Mouse (Mus musculus): ENCODE measurements around the gene C3. TPM values are rescaled to one million over a fixed set of nuclear protein-coding genes. Genes with fewer than 3 reads are reported as not detected.
A peak's percentile ranks its signal among the peaks of the same experiment; 100 is the strongest.

C3 gene
- polyA plus RNA-seq, 1 experiment from 2014 or later, result 1.4 TPM

DNA sequence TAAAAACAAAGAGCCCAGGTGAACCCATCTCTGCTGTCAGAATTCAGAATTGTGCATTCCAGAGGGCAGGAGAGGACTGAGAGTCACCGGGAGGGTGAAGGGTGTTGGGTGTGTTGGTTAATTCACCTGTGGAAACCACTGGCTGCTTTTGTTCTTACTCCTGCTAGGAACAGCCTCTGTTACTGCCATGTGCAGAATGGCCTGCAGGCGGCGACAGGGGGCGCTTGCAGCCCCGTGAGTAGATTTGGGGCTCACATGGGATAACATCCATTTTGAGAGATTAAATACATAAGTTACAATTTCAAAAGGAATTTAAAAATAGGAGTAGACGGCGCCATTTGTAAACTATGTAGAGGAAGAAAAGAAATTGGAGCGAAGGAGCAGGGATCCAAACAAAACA is 47.6 kb downstream of the C3 start:
- H3K4me1 ChIP-seq (ENCODE audit: control insufficient read depth, insufficient read depth, low read length), result no peaks in the 10 kb centered on the region
- ATAC-seq (ENCODE audit: insufficient number of reproducible peaks, insufficient read depth, low FRiP score, low read depth), result no peak
- H3K4me3 ChIP-seq (ENCODE audit: low read depth, low read length), result no peak overlapping the region
- H3K36me3 ChIP-seq (ENCODE audit: control insufficient read depth, insufficient read depth, low read length), result no peaks in the 10 kb centered on the region
- 32% methylated on average over 8 of the region's 8 CpGs for WGBS
- H3K9ac ChIP-seq (replicated peaks; ENCODE audit: low read depth, low read length), result no peak overlapping the region
- H3K9me3 ChIP-seq (ENCODE audit: control insufficient read depth, low read depth, low read length), result no peaks in the 10 kb centered on the region
- H3K27me3 ChIP-seq (ENCODE audit: control insufficient read depth, insufficient read depth, low read length), result no peaks in the 10 kb centered on the region
- no peak overlapping the region for H3K27ac ChIP-seq (ENCODE audit: low read length)
- no peak overlapping the region for H3K4me2 ChIP-seq (replicated peaks; ENCODE audit: low read depth, low read length)

DNA sequence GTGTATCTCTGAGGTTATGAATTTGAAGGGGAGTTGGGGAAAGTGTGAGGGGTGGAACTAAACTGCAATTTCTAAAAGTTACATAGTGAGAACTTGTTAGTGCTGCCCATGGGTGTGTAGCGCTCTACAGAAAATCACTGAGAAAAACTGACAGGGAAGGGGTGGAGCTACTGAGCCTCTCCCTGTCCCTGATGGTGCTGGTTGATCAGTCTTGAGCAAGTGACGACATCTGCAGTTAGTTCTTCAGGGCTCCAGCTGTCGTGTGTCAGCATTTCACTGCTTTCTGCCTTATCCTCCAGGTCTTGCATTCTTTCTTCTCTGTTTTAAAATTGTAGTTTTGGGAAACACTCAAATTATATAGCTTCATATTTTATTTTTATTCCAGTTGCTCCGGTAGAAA is 54.6 kb downstream of the C3 start:
- H3K4me3 ChIP-seq (ENCODE audit: low read depth, low read length), result no peak overlapping the region
- ATAC-seq (ENCODE audit: insufficient number of reproducible peaks, insufficient read depth, low FRiP score, low read depth), result no peak
- no peaks in the 10 kb centered on the region for H3K27me3 ChIP-seq (ENCODE audit: control insufficient read depth, insufficient read depth, low read length)

GRCm38 (mm10) chr17:57172378-57172777 is 55.6 kb downstream of the C3 start:
- no peaks in the 10 kb centered on the region for H3K27me3 ChIP-seq (ENCODE audit: control insufficient read depth, insufficient read depth, low read length)
- H3K9ac ChIP-seq (replicated peaks; ENCODE audit: low read depth, low read length), result no peak overlapping the region
- no peaks in the 10 kb centered on the region for H3K36me3 ChIP-seq (ENCODE audit: control insufficient read depth, insufficient read depth, low read length)
- no peak for ATAC-seq (ENCODE audit: insufficient number of reproducible peaks, insufficient read depth, low FRiP score, low read depth)
- WGBS, result 55% methylated on average over 5 of the region's 5 CpGs
- H3K4me1 ChIP-seq (ENCODE audit: control insufficient read depth, insufficient read depth, low read length), result no peaks in the 10 kb centered on the region
- no peaks in the 10 kb centered on the region for H3K9me3 ChIP-seq (ENCODE audit: control insufficient read depth, low read depth, low read length)
- H3K4me2 ChIP-seq (replicated peaks; ENCODE audit: low read depth, low read length), result no peak overlapping the region
- H3K4me3 ChIP-seq (ENCODE audit: low read depth, low read length), result no peak overlapping the region
- H3K27ac ChIP-seq (ENCODE audit: low read length), result no peak overlapping the region

More for the DNA sequence above, 54.6 kb downstream of the C3 start:
- no peak overlapping the region for H3K27ac ChIP-seq (ENCODE audit: low read length)
- H3K9ac ChIP-seq (replicated peaks; ENCODE audit: low read depth, low read length), result no peak overlapping the region
- H3K4me2 ChIP-seq (replicated peaks; ENCODE audit: low read depth, low read length), result no peak overlapping the region
- no peaks in the 10 kb centered on the region for H3K9me3 ChIP-seq (ENCODE audit: control insufficient read depth, low read depth, low read length)
- no peaks in the 10 kb centered on the region for H3K4me1 ChIP-seq (ENCODE audit: control insufficient read depth, insufficient read depth, low read length)
- 50% methylated on average over 4 of the region's 4 CpGs for WGBS
- no peaks in the 10 kb centered on the region for H3K36me3 ChIP-seq (ENCODE audit: control insufficient read depth, insufficient read depth, low read length)

GRCm38 (mm10) chr17:57170616-57171260 is 57.2 kb downstream of the C3 start:
- H3K4me3 ChIP-seq (ENCODE audit: low read depth, low read length), result no peak overlapping the region
- no peak for ATAC-seq (ENCODE audit: insufficient number of reproducible peaks, insufficient read depth, low FRiP score, low read depth)
- H3K4me2 ChIP-seq (replicated peaks; ENCODE audit: low read depth, low read length), result no peak overlapping the region
- no peaks in the 10 kb centered on the region for H3K27me3 ChIP-seq (ENCODE audit: control insufficient read depth, insufficient read depth, low read length)
- H3K4me1 ChIP-seq (ENCODE audit: control insufficient read depth, insufficient read depth, low read length), result no peaks in the 10 kb centered on the region
- H3K27ac ChIP-seq (ENCODE audit: low read length), result no peak overlapping the region
- no peaks in the 10 kb centered on the region for H3K9me3 ChIP-seq (ENCODE audit: control insufficient read depth, low read depth, low read length)
- no peaks in the 10 kb centered on the region for H3K36me3 ChIP-seq (ENCODE audit: control insufficient read depth, insufficient read depth, low read length)
- no peak overlapping the region for H3K9ac ChIP-seq (replicated peaks; ENCODE audit: low read depth, low read length)
- WGBS, result 51% methylated on average over 5 of the region's 5 CpGs

DNA sequence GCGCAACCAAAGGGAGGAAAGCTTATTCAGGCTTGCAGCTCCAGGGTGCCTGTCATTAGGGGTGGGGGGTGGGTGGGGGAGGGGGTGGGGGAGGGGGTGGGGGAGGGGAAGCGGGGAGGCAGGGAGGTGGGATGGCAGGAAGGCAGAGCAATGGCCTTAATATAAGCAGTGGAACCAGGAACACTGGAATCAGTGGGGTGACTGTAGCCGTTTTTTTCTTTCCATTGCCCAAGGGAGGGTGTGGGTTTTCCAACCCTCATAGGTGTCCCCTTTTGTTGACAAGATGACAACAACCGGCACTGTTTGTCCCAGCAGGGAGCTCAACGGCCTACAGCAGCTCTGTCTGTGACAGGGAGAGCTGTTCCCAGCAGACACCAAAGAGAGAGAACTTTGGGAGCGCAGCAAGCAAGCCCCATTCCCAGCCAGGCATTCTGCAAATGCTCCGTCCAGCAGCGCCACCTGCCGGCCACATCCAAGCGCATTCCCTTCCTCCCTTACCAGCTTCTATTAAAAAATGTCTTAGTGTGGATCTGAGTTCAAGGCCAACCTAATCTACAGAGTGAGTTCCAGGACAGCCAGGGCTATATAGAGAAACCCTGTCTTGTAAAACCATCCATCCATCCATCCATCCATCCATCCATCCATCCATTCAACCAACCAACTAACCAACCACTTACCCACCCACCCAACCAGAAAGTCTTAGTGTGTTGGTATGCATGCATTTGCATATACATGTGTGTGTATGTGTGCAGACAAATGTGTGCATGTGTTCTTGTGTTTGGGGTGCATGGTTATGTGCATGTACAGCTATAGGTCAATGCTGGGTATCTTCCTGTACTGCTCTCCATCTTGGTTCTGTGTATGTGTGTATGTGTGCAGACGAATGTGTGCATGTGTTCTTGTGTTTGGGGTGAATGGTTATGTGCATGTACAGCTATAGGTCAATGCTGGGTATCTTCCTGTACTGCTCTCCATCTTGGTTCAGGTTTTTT is 60.8 kb downstream of the C3 start:
- H3K27me3 ChIP-seq (ENCODE audit: control insufficient read depth, insufficient read depth, low read length), result no peaks in the 10 kb centered on the region
- WGBS, result 12% methylated on average over 11 of the region's 11 CpGs
- H3K27ac ChIP-seq (ENCODE audit: low read length), result no peak overlapping the region
- no peaks in the 10 kb centered on the region for H3K36me3 ChIP-seq (ENCODE audit: control insufficient read depth, insufficient read depth, low read length)
- no peaks in the 10 kb centered on the region for H3K4me1 ChIP-seq (ENCODE audit: control insufficient read depth, insufficient read depth, low read length)
- no peaks in the 10 kb centered on the region for H3K9me3 ChIP-seq (ENCODE audit: control insufficient read depth, low read depth, low read length)
- H3K4me2 ChIP-seq (replicated peaks; ENCODE audit: low read depth, low read length), result 0 out of 2 replicates have a peak overlapping the region, but pooled peaks have one; percentile 12
- 0 out of 2 replicates have a peak, but pooled peaks have one; percentile 50 for ATAC-seq (ENCODE audit: insufficient number of reproducible peaks, insufficient read depth, low FRiP score, low read depth)
- no peak overlapping the region for H3K9ac ChIP-seq (replicated peaks; ENCODE audit: low read depth, low read length)
- no peak overlapping the region for H3K4me3 ChIP-seq (ENCODE audit: low read depth, low read length)

Small RNA genes within 50 kb of the gene (microRNA-seq; reads per million reads assigned to microRNA genes)
- gene Mir6978, result not detected

Other genes with a start within 250 kb of the C3 start
- gene Acer1, start 246.0 kb downstream of the C3 start, polyA plus RNA-seq (2014; fragmentation: Nextera tagmentation; extraction: Ambion mirVana), result not detected in 2 replicates
- gene Clpp, start 237.8 kb downstream of the C3 start, polyA plus RNA-seq (2014; fragmentation: Nextera tagmentation; extraction: Ambion mirVana), result 146 and 164 TPM in 2 replicates
- 41.8 and 43.7 TPM in 2 replicates for gene Alkbh7, start 230.8 kb downstream of the C3 start, polyA plus RNA-seq (2014; fragmentation: Nextera tagmentation; extraction: Ambion mirVana)
- 0.83 and 1.0 TPM in 2 replicates for gene Pspn, start 228.1 kb downstream of the C3 start, polyA plus RNA-seq (2014; fragmentation: Nextera tagmentation; extraction: Ambion mirVana)
- gene Gtf2f1, start 216.8 kb downstream of the C3 start, polyA plus RNA-seq (2014; fragmentation: Nextera tagmentation; extraction: Ambion mirVana), result 56.3 and 59.8 TPM in 2 replicates
- gene Gm17949, start 216.7 kb downstream of the C3 start, polyA plus RNA-seq (2014; fragmentation: Nextera tagmentation; extraction: Ambion mirVana), result 0.64 and 0.77 TPM in 2 replicates
- 45.8 and 46.4 TPM in 2 replicates for gene Khsrp, start 196.6 kb downstream of the C3 start, polyA plus RNA-seq (2014; fragmentation: Nextera tagmentation; extraction: Ambion mirVana)
- gene Slc25a41, start 186.5 kb downstream of the C3 start, polyA plus RNA-seq (2014; fragmentation: Nextera tagmentation; extraction: Ambion mirVana), result 0.28 TPM in 1 of 2 replicates, not detected in the other
- gene Crb3, start 169.0 kb downstream of the C3 start, polyA plus RNA-seq (2014; fragmentation: Nextera tagmentation; extraction: Ambion mirVana), result 43.8 and 44.2 TPM in 2 replicates
- gene Slc25a23, start 168.3 kb downstream of the C3 start, polyA plus RNA-seq (2014; fragmentation: Nextera tagmentation; extraction: Ambion mirVana), result 11.5 and 12.7 TPM in 2 replicates
- gene Dennd1c, start 149.6 kb downstream of the C3 start, polyA plus RNA-seq (2014; fragmentation: Nextera tagmentation; extraction: Ambion mirVana), result 5.0 and 5.3 TPM in 2 replicates
- gene Tubb4a, start 140.4 kb downstream of the C3 start, polyA plus RNA-seq (2014; fragmentation: Nextera tagmentation; extraction: Ambion mirVana), result 33.9 and 34.9 TPM in 2 replicates
- gene Tnfsf9, start 122.8 kb downstream of the C3 start, polyA plus RNA-seq (2014; fragmentation: Nextera tagmentation; extraction: Ambion mirVana), result 11.0 and 11.7 TPM in 2 replicates
- gene Cd70, start 78.4 kb downstream of the C3 start, polyA plus RNA-seq (2014; fragmentation: Nextera tagmentation; extraction: Ambion mirVana), result not detected in 2 replicates
- gene Tnfsf14, start 34.0 kb downstream of the C3 start, polyA plus RNA-seq (2014; fragmentation: Nextera tagmentation; extraction: Ambion mirVana), result 0.31 TPM in 1 of 2 replicates, not detected in the other
- gene Gpr108, start 20.3 kb upstream of the C3 start, polyA plus RNA-seq (2014; fragmentation: Nextera tagmentation; extraction: Ambion mirVana), result 38.6 and 40.6 TPM in 2 replicates
- gene Trip10, start 21.3 kb upstream of the C3 start, polyA plus RNA-seq (2014; fragmentation: Nextera tagmentation; extraction: Ambion mirVana), result 33.4 and 35.4 TPM in 2 replicates
- gene Vav1, start 51.0 kb upstream of the C3 start, polyA plus RNA-seq (2014; fragmentation: Nextera tagmentation; extraction: Ambion mirVana), result 1.8 and 2.7 TPM in 2 replicates
- 6.5 and 6.6 TPM in 2 replicates for gene Adgre1, start 130.6 kb upstream of the C3 start, polyA plus RNA-seq (2014; fragmentation: Nextera tagmentation; extraction: Ambion mirVana)